Mouse (Mus musculus): ENCODE data around the gene Atxn2l. TPM values are rescaled to one million over a fixed set of nuclear protein-coding genes. Genes with fewer than 3 reads are reported as not detected.

The Atxn2l gene
- polyA plus RNA-seq (2014; fragmentation: Illumina TruSeq; extraction: RNeasy Lipid Tissue Mini Kit (QIAGEN cat#74804); ENCODE audit: low replicate concordance), result 19.2 TPM

DNA sequence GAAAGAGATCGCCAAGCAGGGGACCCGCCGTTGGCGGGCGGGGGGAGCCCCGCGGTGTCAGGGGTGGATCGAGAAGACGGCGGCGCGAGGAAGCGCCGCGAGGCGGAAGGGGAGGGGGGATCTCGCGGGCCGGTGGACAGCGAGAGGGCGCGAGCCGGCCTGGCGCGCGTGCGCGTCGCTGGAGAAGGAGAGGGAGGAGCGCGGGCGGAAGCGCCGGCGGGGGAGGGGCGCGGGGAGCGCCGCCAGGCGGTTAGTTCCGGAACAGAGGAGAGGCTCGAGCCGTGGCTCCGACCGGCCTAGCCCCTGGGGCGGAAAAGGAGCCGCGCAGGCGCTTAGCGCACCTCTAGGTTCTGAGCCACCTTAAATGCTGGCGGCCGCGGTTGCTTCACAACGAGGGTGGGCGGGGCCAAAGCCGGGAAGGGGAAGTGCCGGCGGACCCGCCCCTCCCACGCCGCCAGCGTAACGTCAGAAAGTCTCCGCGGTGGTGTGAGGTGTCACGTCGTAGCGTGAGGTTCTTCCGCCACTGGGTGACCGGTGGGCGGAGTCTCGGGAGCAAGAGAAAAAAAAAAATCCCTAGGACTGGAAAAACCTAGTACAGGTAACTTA, at the start of gene Atxn2l:
Gene Atxn2l (minus strand): TSS at position 165 of the 606 bp plus-strand sequence.

DNA sequence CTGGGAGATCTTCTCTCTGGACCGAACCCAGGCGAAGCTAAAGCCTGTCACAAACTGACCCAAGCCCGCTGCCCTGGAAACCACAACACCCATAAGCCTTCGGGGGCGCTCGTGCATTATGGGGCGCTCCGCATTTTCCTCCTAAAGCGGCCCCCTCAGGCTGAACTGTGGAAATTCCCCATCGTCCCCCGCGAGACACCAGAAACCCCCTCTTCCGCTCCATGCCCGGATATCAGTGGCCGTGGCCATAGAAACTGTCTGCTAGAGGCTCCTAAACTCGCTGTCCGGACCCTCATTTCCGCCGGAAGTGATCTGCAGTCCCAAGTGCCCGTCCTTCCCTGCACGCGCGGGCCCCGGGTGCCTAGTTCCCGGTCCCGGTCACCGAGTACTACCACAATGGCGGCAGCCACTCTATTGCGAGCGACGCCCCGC, 16.2 kb downstream of the Atxn2l start, which contains the start of gene Tufm:
Gene Tufm (plus strand): TSS at position 310 of the 432 bp plus-strand sequence.

DNA sequence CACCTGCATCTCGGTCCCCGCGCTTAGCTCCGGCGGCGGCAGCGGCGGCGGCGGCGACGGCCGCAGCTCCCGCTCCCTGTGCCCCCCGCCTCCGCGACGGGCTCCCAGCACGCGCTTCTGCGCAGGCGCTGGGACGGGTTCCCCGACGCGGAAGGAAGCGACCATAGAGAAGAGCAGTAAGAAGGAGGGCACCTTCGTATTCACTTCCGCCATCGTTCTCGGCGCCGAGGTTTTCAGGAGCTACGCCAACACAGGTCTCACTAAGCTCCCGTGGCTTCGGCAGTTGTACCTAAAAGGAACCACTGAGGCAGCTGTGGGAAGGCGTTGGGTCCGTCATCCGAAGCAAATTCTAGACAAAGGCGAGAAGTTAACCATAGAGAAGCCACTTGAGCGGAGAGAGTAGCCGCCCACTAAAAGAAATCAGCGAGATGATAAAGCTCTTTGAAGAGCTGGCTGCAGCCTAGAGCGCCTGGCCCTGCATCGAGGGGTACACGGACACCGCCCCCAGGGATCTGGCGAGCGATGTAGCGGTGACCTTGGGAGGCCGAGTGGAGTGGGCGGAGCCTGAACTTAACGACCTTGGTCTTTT, 28.1 kb downstream of the Atxn2l start, which contains the start of gene Sh2b1:
Gene Sh2b1 (minus strand): TSS at position 432 of the 589 bp plus-strand sequence.

DNA sequence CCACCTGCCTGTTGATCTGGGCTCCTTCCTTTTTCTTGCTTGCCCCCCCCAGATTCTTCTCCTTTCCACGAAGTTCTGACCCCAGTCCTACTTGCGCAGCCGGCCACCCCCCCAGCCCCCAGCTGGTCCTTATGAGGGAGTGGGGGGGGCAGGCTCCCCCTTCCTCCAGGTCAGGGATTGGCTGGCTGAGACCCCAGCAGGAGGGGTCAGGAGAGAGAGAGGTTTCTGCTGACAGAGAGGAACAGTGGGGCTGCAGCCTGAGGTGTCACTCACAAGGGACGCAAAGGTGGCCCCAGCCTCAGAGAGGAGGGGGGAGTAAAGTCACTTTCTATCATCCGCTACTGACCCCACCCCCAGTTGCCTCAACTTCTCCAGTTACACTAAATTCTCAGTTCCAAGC, 40.2 kb downstream of the Atxn2l start, which contains the start of gene Atp2a1:
Gene Atp2a1 (minus strand): TSS at position 105 of the 400 bp plus-strand sequence.

Other genes with a start within 250 kb of the Atxn2l start
- 4.1 TPM for gene Sbk1, start 230.8 kb downstream of the Atxn2l start, polyA plus RNA-seq (2014; fragmentation: Illumina TruSeq; extraction: RNeasy Lipid Tissue Mini Kit (QIAGEN cat#74804); ENCODE audit: low replicate concordance)
- gene Lat, start 133.9 kb downstream of the Atxn2l start, polyA plus RNA-seq (2014; fragmentation: Illumina TruSeq; extraction: RNeasy Lipid Tissue Mini Kit (QIAGEN cat#74804); ENCODE audit: low replicate concordance), result not detected
- gene Spns1, start 126.0 kb downstream of the Atxn2l start, polyA plus RNA-seq (2014; fragmentation: Illumina TruSeq; extraction: RNeasy Lipid Tissue Mini Kit (QIAGEN cat#74804); ENCODE audit: low replicate concordance), result 4.0 TPM
- 8.7 TPM for gene Nfatc2ip, start 106.7 kb downstream of the Atxn2l start, polyA plus RNA-seq (2014; fragmentation: Illumina TruSeq; extraction: RNeasy Lipid Tissue Mini Kit (QIAGEN cat#74804); ENCODE audit: low replicate concordance)
- 0.97 TPM for gene Cd19, start 88.5 kb downstream of the Atxn2l start, polyA plus RNA-seq (2014; fragmentation: Illumina TruSeq; extraction: RNeasy Lipid Tissue Mini Kit (QIAGEN cat#74804); ENCODE audit: low replicate concordance)
- gene Rabep2, start 74.7 kb downstream of the Atxn2l start, polyA plus RNA-seq (2014; fragmentation: Illumina TruSeq; extraction: RNeasy Lipid Tissue Mini Kit (QIAGEN cat#74804); ENCODE audit: low replicate concordance), result 1.0 TPM
- not detected for gene Atp2a1, start 40.3 kb downstream of the Atxn2l start, polyA plus RNA-seq (2014; fragmentation: Illumina TruSeq; extraction: RNeasy Lipid Tissue Mini Kit (QIAGEN cat#74804); ENCODE audit: low replicate concordance)
- 0.45 TPM for gene Sh2b1, start 28.0 kb downstream of the Atxn2l start, polyA plus RNA-seq (2014; fragmentation: Illumina TruSeq; extraction: RNeasy Lipid Tissue Mini Kit (QIAGEN cat#74804); ENCODE audit: low replicate concordance)
- gene Tufm, start 16.1 kb downstream of the Atxn2l start, polyA plus RNA-seq (2014; fragmentation: Illumina TruSeq; extraction: RNeasy Lipid Tissue Mini Kit (QIAGEN cat#74804); ENCODE audit: low replicate concordance), result 3.2 TPM
- 87.7 TPM for gene Eif3c, start 63.0 kb upstream of the Atxn2l start, polyA plus RNA-seq (2014; fragmentation: Illumina TruSeq; extraction: RNeasy Lipid Tissue Mini Kit (QIAGEN cat#74804); ENCODE audit: low replicate concordance)
- not detected for gene Apobr, start 81.5 kb upstream of the Atxn2l start, polyA plus RNA-seq (2014; fragmentation: Illumina TruSeq; extraction: RNeasy Lipid Tissue Mini Kit (QIAGEN cat#74804); ENCODE audit: low replicate concordance)
- gene Cln3, start 82.4 kb upstream of the Atxn2l start, polyA plus RNA-seq (2014; fragmentation: Illumina TruSeq; extraction: RNeasy Lipid Tissue Mini Kit (QIAGEN cat#74804); ENCODE audit: low replicate concordance), result 0.59 TPM
- not detected for gene Il27, start 91.5 kb upstream of the Atxn2l start, polyA plus RNA-seq (2014; fragmentation: Illumina TruSeq; extraction: RNeasy Lipid Tissue Mini Kit (QIAGEN cat#74804); ENCODE audit: low replicate concordance)
- 4.2 TPM for gene Nupr1, start 127.4 kb upstream of the Atxn2l start, polyA plus RNA-seq (2014; fragmentation: Illumina TruSeq; extraction: RNeasy Lipid Tissue Mini Kit (QIAGEN cat#74804); ENCODE audit: low replicate concordance)
- gene Sgf29, start 145.9 kb upstream of the Atxn2l start, polyA plus RNA-seq (2014; fragmentation: Illumina TruSeq; extraction: RNeasy Lipid Tissue Mini Kit (QIAGEN cat#74804); ENCODE audit: low replicate concordance), result not detected
- 18.3 TPM for gene Sult1a1, start 173.0 kb upstream of the Atxn2l start, polyA plus RNA-seq (2014; fragmentation: Illumina TruSeq; extraction: RNeasy Lipid Tissue Mini Kit (QIAGEN cat#74804); ENCODE audit: low replicate concordance)
- not detected for gene Bola2, start 192.0 kb upstream of the Atxn2l start, polyA plus RNA-seq (2014; fragmentation: Illumina TruSeq; extraction: RNeasy Lipid Tissue Mini Kit (QIAGEN cat#74804); ENCODE audit: low replicate concordance)
- 0.22 TPM for gene Slx1b, start 192.3 kb upstream of the Atxn2l start, polyA plus RNA-seq (2014; fragmentation: Illumina TruSeq; extraction: RNeasy Lipid Tissue Mini Kit (QIAGEN cat#74804); ENCODE audit: low replicate concordance)
- 4.5 TPM for gene Coro1a, start 204.3 kb upstream of the Atxn2l start, polyA plus RNA-seq (2014; fragmentation: Illumina TruSeq; extraction: RNeasy Lipid Tissue Mini Kit (QIAGEN cat#74804); ENCODE audit: low replicate concordance)

Data from small intestine, adult 10 weeks (tissue).